Mouse (Mus musculus) left cerebral cortex, adult 2 months (tissue): Measurements from ENCODE around the gene Flt3l. TPM values are rescaled to one million over a fixed set of nuclear protein-coding genes. Genes with fewer than 3 reads are reported as not detected.
"Not testable (repeated sequence)": the region's sequence is repeated elsewhere in the genome, so short reads cannot be mapped to it uniquely, and the experiment has no call there.

Experiments used
- DNase-seq, 2 experiments: peaks; one replicate each; pipeline ENCODE4 v3.0.0; 2021 to 2022; ENCODE audit warnings: low spot score in 2 of 2, mixed read lengths in 1 of 2; ENCODE audit errors: extremely low spot score in 1 of 2
- H3K27ac ChIP-seq: fragments of 200-600 bp; 2 replicates; pipeline ENCODE4 v1.8.1; 2022
- H3K4me3 ChIP-seq: fragments of 200-600 bp; 2 replicates; pipeline ENCODE4 v1.8.1; 2022
- CTCF ChIP-seq: fragments of 200-600 bp; IDR thresholded peaks from 2 replicates; pipeline ENCODE4 v1.8.1; 2022; ENCODE audit warnings: antibody characterized with exemption, mild to moderate bottlenecking, moderate library complexity
- intact Hi-C: fragments of 180-260 bp; cut with DNase I; formaldehyde crosslinking; loops from one replicate; pipeline ENCODE4 v1.15.1; 2025
- total RNA-seq, 2 experiments: library from RNA; stranded (reverse); gene quantifications; 2 replicates each; pipeline ENCODE4 v1.2.3; 2021

The Flt3l gene
- total RNA-seq, 2 experiments from 2014 or later = 6.7 to 8.8 TPM

DNA sequence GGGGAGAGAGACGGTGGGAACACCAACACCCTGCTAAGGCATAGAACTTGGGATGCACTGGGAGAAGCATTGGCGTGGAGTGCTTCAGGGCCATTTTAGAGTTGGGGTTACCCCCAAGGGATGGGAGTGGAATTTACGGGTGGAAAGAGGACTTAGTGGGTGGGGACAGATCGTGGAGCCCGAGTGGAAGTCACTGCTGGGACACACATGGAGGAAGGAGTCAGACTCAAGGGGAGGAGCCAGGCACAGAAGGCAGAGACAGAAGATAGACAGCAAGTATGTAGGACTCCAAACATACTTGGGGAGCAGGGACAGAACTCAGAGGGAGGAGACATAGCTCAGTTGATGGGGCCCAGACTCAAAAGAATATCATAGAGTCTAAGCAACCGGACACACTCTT is 26.3 kb upstream of the Flt3l start:
- Histone ChIP-seq H3K27ac (peak overlapping the region; percentile 83), H3K4me3 (peak overlapping the region; percentile 30)
- intact Hi-C loops = loop anchor here (1.0 to 2.0 kb wide), 4 partner anchors 26 to 137 kb away; no protein-coding TSS in a partner anchor
- no peak for DNase-seq
- TF ChIP-seq CTCF = no peak

DNA sequence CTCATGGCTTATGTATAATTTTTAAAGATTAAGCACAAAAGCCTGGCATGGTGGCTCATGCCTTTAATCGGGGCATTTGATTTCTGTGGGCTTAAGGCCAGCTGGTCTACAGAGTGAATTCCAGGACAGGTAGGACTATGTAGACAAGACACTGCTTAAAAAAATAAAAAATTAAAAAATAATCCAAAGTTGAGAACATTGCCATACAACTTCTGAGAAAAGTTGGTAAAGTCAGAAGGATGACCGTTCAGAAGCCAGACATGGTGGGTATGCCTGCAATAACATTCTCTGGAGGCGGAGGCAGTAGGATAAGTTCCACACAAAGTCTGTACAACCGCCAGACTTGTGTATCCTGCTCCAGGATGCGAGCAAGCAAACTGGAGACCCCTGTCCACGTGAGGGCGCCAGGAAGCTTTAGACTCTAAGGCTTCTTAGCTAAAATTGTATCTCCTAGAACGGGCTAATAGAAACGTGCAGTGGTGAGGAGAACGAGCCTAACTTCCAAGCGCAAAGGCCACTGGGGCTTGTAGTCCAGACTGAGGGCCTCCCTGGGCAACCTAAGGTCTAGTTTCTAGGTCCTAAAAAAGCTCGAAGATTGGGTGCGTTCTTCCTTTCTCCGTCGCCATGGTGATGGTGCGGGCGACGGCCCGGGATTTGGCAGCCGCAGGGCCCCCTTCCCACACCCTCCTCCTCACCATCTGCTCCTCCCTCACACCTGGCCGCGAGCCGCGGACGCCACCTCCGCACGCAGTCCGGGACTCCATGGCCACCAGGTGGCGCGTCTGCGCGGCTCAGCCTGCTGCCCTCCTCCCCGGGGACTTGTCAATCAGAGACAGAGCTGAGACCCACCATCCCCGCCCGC is 25.6 kb upstream of the Flt3l start:
- peak; percentile 90 to 98 for DNase-seq
- H3K4me3 ChIP-seq = peak overlapping the region; percentile 30
- peak overlapping the region; percentile 83 for H3K27ac ChIP-seq
- intact Hi-C loops = loop anchor here (1.0 to 2.0 kb wide), 4 partner anchors 27 to 137 kb away; no protein-coding TSS in a partner anchor
- peak; percentile 80 for TF ChIP-seq CTCF

DNA sequence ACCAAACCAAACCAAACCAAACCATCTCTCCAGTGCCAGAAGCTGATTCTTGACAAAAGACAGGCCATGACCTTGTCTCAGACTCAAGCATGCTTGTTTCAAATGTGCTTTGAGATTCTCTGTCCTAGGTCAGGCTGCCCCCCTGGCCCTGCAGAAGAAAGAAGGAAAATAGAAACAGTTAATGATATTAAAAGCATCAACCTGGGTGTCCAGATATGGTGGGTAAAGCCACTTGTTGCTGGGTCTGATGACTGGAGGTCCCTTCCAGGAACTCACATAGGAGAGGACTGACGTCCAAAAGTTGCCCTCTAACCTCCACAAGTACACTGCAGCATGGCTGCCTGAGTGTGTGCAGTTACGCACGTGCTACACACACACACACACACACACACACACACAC is 24.6 kb upstream of the Flt3l start:
- Histone ChIP-seq H3K4me3 (no peak overlapping the region), H3K27ac (no peak overlapping the region)
- DNase-seq = no peak
- TF ChIP-seq CTCF = no peak
- intact Hi-C loops = no loop called here

DNA sequence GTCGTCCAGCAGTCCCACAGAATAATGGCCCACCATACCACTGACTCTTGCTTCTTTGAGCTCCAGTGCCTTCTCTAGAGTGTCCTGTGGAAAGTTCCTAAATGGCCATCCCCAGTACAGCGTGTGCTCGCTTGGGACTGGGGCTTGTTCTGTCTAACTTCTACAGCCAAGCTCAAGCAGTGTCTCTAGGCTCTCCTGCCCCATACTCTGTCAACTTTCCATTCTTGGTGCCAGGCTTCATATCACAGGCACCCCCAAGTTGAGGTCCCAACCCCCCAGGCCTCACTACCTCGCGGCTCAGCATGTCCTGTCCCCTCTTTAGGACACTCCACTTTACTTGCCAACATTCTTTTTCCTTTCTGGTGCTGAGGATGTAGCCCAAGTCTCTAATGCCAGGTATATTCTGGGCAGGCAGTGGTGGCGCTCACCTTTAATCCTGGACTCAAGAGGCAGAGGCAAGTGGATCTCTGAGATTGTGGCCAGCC is 24.1 kb upstream of the Flt3l start:
- intact Hi-C loops = no loop called here
- no peak for TF ChIP-seq CTCF
- Histone ChIP-seq H3K4me3 (no peak overlapping the region), H3K27ac (no peak overlapping the region)
- DNase-seq = no peak

DNA sequence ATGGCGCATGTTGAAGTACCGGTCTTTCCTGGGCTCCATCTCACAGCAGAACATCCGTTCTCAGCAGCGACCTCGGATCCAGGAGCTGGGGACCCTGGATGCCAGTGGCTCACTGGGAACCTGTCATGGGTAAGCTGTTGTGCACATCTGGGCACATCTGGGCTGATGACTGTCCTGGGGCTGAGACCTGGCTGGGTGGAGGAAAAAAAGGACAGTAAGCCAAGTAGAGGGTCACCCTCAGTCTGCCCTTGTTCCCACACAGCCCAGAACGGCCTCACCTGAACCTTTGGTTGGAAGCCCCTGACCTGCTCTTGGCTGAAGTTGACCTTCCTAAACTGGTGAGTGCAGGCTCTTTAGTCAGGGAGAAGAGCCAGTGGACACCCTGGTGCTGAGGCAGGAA is 22.8 kb upstream of the Flt3l start:
- intact Hi-C loops = no loop called here
- Histone ChIP-seq H3K4me3 (no peak overlapping the region), H3K27ac (no peak overlapping the region)
- no peak for TF ChIP-seq CTCF
- DNase-seq = no peak

DNA sequence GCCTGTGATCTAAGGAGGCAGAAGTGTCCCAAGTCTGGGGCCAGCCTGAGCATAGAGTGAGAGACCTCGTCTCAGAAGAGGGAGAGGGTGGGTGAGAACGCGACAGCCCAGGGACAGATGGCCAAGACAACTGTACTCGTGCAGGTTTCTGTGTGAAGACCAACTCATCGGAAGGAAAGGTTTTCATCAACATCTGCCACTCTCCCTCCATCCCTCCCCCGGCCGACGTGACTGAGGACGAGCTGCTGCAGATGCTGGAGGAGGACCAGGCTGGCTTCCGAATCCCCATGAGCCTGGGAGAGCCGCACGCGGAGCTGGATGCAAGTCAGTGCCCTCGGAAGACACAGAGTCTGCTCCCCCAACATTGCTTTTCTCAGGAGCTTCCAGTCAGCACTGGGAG is 21.2 kb upstream of the Flt3l start:
- H3K27ac ChIP-seq = peak overlapping the region; percentile 72
- no peak for TF ChIP-seq CTCF
- intact Hi-C loops = no loop called here
- peak in 1 of 2 experiments; percentile 56 for DNase-seq
- no peak overlapping the region for H3K4me3 ChIP-seq

DNA sequence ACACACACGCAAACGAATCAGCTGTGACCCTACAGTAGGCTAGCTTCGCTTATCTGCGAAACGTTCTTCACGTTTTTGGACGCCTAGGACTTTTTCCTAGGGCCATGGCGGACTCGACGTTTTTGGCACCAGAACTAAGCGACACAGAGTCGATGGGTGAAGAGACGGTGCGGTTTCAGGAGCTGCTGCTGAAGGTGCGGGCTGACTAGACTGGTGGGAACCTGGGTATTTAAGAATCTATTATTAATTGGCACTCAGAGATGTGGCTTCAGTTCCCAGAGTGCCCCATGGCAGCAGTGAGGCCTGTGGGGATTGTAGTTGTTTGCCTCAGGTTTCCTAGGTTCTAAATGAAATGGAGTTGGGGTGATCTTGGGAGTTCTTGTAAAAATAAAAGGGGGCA is 20.0 kb upstream of the Flt3l start:
- no peak overlapping the region for H3K27ac ChIP-seq
- TF ChIP-seq CTCF = no peak
- intact Hi-C loops = no loop called here
- H3K4me3 ChIP-seq = no peak overlapping the region
- DNase-seq = no peak

DNA sequence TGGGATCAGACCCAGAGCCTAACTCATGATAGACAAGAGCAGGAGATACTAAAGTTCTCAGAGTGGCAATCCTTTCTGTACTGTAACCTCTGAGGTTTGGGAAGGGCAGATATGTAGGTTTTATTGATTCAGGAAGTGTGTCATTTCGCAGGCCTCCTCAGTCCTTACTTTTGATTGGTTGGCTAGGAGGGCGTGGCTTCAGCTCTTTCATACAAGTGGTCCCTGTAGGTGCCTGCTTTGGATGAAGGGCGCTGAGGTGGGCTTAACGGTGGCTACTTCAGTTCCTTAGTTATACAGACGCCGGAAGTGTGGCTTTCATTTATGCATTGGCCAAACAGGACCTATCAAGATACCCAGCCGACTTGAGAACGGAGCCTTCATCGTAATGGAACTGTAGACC is 19.4 kb upstream of the Flt3l start:
- intact Hi-C loops = loop anchor here (2.0 kb wide), 1 partner anchor 27 kb away; the partner anchor contains the start of gene Rpl13a
- no peak for TF ChIP-seq CTCF
- DNase-seq = no peak
- Histone ChIP-seq H3K4me3 (no peak overlapping the region), H3K27ac (no peak overlapping the region)

DNA sequence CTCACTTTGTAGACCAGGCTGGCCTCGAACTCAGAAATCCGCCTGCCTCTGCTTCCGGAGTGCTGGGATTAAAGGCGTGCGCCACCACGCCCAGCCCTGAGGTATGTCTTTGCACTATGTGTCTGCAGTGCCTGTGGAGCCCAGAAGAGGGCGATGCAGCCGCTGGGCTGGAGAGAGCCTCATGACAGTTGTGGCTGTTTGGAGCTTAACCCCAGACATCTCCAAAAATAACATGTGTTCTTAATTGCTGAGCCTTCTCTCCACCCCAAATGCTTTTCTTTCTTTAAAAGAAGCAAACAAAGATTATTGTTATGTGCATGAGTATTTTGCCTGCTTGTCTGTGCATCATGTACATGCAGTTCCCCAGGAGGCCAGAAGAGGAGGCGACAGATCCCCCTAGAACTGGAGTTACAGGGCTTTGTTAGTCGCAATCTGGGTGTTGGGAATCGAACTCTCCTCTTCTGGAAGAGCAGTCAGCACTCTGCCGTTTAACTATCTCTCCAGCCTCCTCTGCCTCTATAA is 18.8 kb upstream of the Flt3l start:
- H3K4me3 ChIP-seq = peak overlapping the region; percentile 91
- peak overlapping the region; percentile 97; the same call in 1 of the 2 replicates for H3K27ac ChIP-seq
- intact Hi-C loops = loop anchor here (2.0 kb wide), 1 partner anchor 26 kb away; the partner anchor contains the start of gene Rpl13a
- peak in 1 of 2 experiments; percentile 33 for DNase-seq
- peak; percentile 53 for TF ChIP-seq CTCF

DNA sequence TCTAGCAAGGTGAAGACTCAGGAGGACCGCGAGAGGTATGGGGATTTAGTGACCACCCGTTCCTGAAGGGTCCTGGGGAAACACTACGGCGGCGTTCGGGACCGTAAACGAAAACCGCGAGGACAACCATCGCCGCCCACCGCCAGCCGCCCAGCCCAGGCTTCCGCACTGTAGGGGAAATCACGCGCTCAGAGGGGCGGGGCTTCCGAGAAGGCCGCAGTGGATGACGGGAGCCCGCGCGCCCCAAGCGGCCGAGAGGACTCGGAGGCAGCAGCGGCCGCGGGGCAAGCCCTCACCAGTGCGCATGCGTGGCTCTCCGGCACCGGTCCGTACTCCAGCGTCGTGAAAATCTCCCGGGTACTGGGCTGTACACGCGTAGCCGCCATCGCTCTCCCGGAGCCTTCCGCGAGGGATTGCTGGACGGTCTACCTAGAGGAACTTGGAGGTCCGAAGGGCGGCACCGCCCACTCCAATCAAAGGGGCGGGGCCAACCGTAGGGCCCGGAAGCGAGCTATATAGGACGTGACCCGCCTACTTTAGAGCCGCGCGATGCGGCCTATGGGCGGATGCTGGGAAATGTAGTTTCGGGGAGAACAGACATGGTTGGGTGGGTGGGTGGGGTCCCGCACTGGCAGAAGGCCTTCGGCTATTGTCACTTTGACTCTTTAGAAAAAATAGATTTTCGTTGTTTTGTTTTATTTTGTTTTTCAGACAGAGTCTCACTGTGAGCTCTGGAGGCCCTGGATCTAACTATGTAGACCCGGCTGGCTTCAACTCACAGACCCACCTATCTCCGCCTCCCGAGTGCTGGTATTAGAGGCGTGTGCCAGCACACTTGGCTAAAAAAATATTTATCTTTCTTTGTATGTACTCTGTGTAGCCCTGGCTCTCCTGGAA is 18.1 kb upstream of the Flt3l start, which contains the start of the genes Pih1d1 and Aldh16a1:
Gene Pih1d1 (plus strand): TSS at position 208 of the 897 bp plus-strand sequence.
Gene Aldh16a1 (minus strand): TSS at position 489 of the 897 bp plus-strand sequence.
- intact Hi-C loops = loop anchor here (2.0 kb wide), 1 partner anchor 26 kb away; the partner anchor contains the start of gene Rpl13a
- Histone ChIP-seq H3K4me3 (peak within 1 kb of the TSS; percentile 91), H3K27ac (peak within 1 kb of the TSS; percentile 97)
- peak; percentile 97 to 98 for DNase-seq
- TF ChIP-seq CTCF = peak; percentile 66

DNA sequence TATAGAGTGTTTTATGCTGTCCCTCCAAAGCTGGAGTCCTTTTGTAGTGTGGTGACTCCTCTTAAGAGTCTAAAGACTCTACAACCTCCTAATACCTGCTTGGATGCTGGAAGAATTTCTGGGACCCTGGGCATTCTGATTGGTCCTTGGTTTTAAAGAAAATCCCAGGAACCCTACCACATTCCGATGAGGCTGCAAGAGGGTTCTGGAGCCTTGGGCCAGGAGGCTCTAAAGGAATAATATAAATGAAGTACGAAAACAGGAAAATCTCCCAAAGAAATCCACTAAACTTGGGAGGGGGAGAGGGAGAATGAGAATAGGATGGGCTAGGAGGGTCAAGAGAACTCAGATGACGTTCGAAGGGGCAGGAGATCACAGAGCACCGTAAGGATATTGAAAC is 17.4 kb upstream of the Flt3l start:
- peak overlapping the region; percentile 91 for H3K4me3 ChIP-seq
- intact Hi-C loops = no loop called here
- no peak for DNase-seq
- no peak for TF ChIP-seq CTCF
- peak overlapping the region; percentile 97 for H3K27ac ChIP-seq

DNA sequence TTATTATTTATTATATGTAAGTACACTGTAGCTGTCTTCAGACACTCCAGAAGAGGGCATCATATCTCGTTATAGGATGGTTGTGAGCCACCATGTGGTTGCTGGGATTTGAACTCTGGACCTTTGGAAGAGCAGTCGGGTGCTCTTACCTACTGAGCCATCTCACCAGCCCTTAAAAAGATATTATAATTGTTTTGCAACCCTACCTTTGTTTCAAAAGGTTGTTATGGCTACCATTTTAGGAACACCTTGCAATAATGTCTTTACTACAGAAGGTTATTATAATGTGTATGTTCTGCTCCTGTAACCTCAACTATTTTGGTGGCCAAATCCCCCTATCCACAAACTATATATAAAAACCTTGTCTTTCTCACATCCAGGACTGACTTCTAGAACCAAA is 16.8 kb upstream of the Flt3l start:
- intact Hi-C loops, H3K4me3 ChIP-seq, DNase-seq, H3K27ac ChIP-seq: not testable (repeated sequence)
